Comparison of ENCODE assay signal across 9 mouse cellular contexts in the genomic region with DNA sequence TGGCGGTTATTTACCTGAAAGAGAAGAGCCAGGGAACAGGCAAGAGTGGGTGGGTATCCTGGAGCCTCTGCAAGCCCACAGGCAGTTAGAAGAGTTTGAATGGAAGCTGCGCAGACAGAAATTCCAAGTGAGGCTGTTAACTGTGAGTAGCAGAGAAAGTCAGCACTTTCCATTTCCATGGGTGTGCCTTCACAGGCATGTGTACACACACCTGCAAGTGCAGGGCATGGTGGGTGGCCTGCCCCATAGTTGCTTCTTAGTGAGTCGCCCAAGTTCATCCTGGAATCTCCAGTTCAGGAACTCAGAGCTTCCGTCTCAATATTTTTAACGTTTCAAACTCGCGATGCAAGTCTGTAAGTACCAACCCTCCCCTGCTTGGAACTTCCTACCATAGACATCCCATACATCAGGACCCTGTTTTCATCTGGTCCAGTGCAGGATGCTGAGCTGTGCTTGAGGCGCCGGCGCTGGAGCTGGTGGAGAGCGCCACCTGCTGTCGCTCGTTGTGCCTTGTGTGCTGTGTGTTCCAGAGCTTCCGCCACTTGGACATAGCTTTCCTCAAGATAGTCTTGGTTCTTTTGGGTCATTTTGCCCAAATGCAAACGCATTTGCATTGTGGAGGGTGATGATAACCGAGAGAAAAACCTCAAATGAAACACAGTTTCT.
A peak's percentile ranks its signal among the peaks of the same experiment; 100 is the strongest.
DNase-seq lines count a peak whose midpoint lies in the region; ATAC-seq and TF ChIP-seq lines count a peak whose summit lies in the region.
"Had no signal": no experiment of that assay in that cellular context is flagged by ENCODE, and none has a peak within 500 bp of the region (broad histone marks: within the 10 kb centered on the region; RNA-seq: fewer than 3 reads in every experiment).

No protein-coding gene starts in this region.

- no peak for ATAC-seq in CD4-positive, CD25-positive, alpha-beta regulatory T cell, adult 4 months
- 0 out of 2 replicates have a peak, but pooled peaks have one; percentile 73 for ATAC-seq in intestine, embryonic 15.5 days

- H3K4me2 ChIP-seq in intestine, embryonic 15.5 days (replicated peaks) = no peak overlapping the region

- DNase-seq in CD4-positive, CD25-positive, alpha-beta regulatory T cell, adult 2 months (ENCODE audit: low read depth, low spot score) = peak; percentile 53
- peak; percentile 46 for DNase-seq in cerebellum, adult 9-11 months
- peak; percentile 22 to 88 for DNase-seq in frontal cortex, adult 2 months (ENCODE audit: extremely low spot score in 1 of 2, low spot score in 1 of 2)
- peak; percentile 78 to 83 for DNase-seq in left cerebral cortex, adult 2 months (ENCODE audit: extremely low spot score in 1 of 2, low spot score in 2 of 2)
- peak; percentile 76 for DNase-seq in midbrain, embryonic 10.5 days (ENCODE audit: low spot score)

- no peak for TF ChIP-seq POLR2A in small intestine, adult 2 months (IDR thresholded peaks at IDR 0.05; ENCODE audit: low read depth, low read length)

- H3K27me3 ChIP-seq in intestine, embryonic 15.5 days (replicated peaks) = no peaks in the 10 kb centered on the region
- H3K27me3 ChIP-seq in midbrain, embryonic 10.5 days (ENCODE audit: low read depth, poor library complexity, severe bottlenecking) = no peaks in the 10 kb centered on the region
- no peaks in the 10 kb centered on the region for H3K27me3 ChIP-seq in small intestine, adult 2 months (ENCODE audit: control insufficient read depth, insufficient read depth, low read length)

- intact Hi-C loops in left cerebral cortex, adult 2 months (cut with DNase I) = loop anchor here (1.0 to 10.0 kb wide), 4 partner anchors 346 to 564 kb away; no protein-coding TSS in a partner anchor

- no peaks in the 10 kb centered on the region for H3K9me3 ChIP-seq in intestine, embryonic 15.5 days
- H3K9me3 ChIP-seq in midbrain, embryonic 10.5 days (replicated peaks) = no peaks in the 10 kb centered on the region; the same call in 1 of the 2 replicates

- no peaks in the 10 kb centered on the region for H3K4me1 ChIP-seq in intestine, embryonic 15.5 days (replicated peaks)
- H3K4me1 ChIP-seq in midbrain, embryonic 10.5 days = no peaks in the 10 kb centered on the region; the same call in 1 of the 2 replicates
- no peaks in the 10 kb centered on the region for H3K4me1 ChIP-seq in small intestine, adult 2 months (ENCODE audit: control insufficient read depth, insufficient read depth, insufficient read length, low read length)

- no peak overlapping the region for H3K9ac ChIP-seq in intestine, embryonic 15.5 days

- 18% methylated on average over 16 of the region's 16 CpGs for WGBS in intestine, embryonic 15.5 days
- 18% methylated on average over 16 of the region's 16 CpGs for WGBS in midbrain, embryonic 10.5 days
- WGBS in small intestine, adult 2 months = 18% methylated on average over 16 of the region's 16 CpGs

- TF ChIP-seq CTCF in left cerebral cortex, adult 2 months (IDR thresholded peaks at IDR 0.05) = peak; percentile 92
- peak; percentile 91 for TF ChIP-seq CTCF in small intestine, adult 2 months (IDR thresholded peaks at IDR 0.05; ENCODE audit: extremely low read depth, insufficient read length, insufficient replicate concordance, low read depth, low read length)

- no peak overlapping the region for H3K4me3 ChIP-seq in intestine, embryonic 15.5 days (replicated peaks)
- no peak overlapping the region for H3K4me3 ChIP-seq in left cerebral cortex, adult 2 months
- no peak overlapping the region for H3K4me3 ChIP-seq in midbrain, embryonic 10.5 days
- H3K4me3 ChIP-seq in small intestine, adult 2 months (ENCODE audit: low read depth, low read length) = no peak overlapping the region

- no peaks in the 10 kb centered on the region for H3K36me3 ChIP-seq in intestine, embryonic 15.5 days
- no peaks in the 10 kb centered on the region for H3K36me3 ChIP-seq in midbrain, embryonic 10.5 days
- H3K36me3 ChIP-seq in small intestine, adult 2 months (ENCODE audit: control insufficient read depth, insufficient read depth, low read length) = no peaks in the 10 kb centered on the region

- H3K27ac ChIP-seq in intestine, embryonic 15.5 days = no peak overlapping the region
- H3K27ac ChIP-seq in left cerebral cortex, adult 2 months = no peak overlapping the region
- no peak overlapping the region for H3K27ac ChIP-seq in midbrain, embryonic 10.5 days (replicated peaks)
- no peak overlapping the region for H3K27ac ChIP-seq in small intestine, adult 2 months (ENCODE audit: insufficient read depth, low read depth, low read length)
- H3K27ac ChIP-seq: macrophage had no signal
